7 mouse cellular contexts compared by ENCODE assay signal in the genomic region with DNA sequence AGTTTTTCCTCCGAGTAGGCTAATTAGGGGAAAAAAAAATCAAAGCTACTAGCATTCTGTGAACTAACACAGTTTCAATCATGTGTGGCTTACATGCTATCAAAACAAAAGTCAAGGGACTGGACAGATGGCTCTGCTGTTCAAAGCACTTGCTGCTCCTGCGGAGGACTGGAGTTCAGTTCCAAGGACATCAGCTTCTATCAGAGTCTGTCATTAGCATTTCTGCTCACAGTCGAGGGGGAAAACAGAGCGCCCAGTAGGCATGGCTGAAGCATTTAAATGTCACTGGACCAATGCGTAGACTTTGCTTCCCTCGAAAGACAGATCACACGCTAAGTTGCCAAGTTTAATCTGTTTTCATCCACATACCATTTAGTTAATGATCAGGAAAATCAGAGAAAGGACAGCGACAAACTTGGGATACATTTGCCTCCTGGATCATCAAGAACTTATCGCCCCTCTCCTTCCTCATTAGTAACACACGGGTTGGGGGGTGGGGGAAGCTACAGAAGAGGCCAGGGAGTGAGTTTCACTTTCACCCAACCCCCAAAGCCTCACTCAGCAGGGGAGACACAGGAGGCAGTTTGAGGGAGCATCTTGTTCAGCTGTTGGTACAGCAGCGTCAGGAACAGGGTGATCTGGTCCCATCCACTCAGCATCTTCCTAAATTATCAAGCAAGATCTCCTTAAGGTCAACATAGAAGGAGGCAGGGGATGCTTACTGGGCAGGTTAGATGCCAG.
DNase-seq lines count a peak whose midpoint lies in the region; ATAC-seq and TF ChIP-seq lines count a peak whose summit lies in the region.

No protein-coding gene starts in this region.

- TF ChIP-seq CTCF in kidney, adult 2 months (conservative IDR thresholded peaks at IDR 0.05; ENCODE audit: insufficient read depth, insufficient read length, low read depth, low read length): no peak

- DNase-seq in kidney, adult 2 months: peak; percentile 38
- no peak for DNase-seq in kidney, adult 18-20 months
- no peak for DNase-seq in neural tube, embryonic 10.5 days (ENCODE audit: extremely low spot score, low spot score)
- no peak for DNase-seq in right cerebral cortex, postnatal 36 days (ENCODE audit: low spot score in 2 of 2)

- H3K4me3 ChIP-seq in kidney, adult 2 months (ENCODE audit: insufficient read depth, low read depth, low read length): no peak overlapping the region
- H3K4me3 ChIP-seq in neural tube, embryonic 13.5 days: no peak overlapping the region
- H3K4me3 ChIP-seq in hindbrain, embryonic 15.5 days: no peak overlapping the region

- no peak overlapping the region for H3K4me2 ChIP-seq in neural tube, embryonic 13.5 days
- no peak overlapping the region for H3K4me2 ChIP-seq in hindbrain, embryonic 15.5 days

- TF ChIP-seq POLR2A in kidney, adult 2 months (IDR thresholded peaks at IDR 0.05; ENCODE audit: low read depth, low read length): no peak

- 40% methylated on average over 11 of the region's 11 CpGs for WGBS in kidney, adult 2 months
- WGBS in neural tube, embryonic 13.5 days: 47% methylated on average over 11 of the region's 11 CpGs
- WGBS in hindbrain, embryonic 15.5 days: 31% methylated on average over 11 of the region's 11 CpGs

- H3K36me3 ChIP-seq in kidney, adult 2 months (ENCODE audit: control insufficient read depth, insufficient read depth, low read length): no peaks in the 10 kb centered on the region
- H3K36me3 ChIP-seq in neural tube, embryonic 13.5 days: no peaks in the 10 kb centered on the region
- no peaks in the 10 kb centered on the region for H3K36me3 ChIP-seq in hindbrain, embryonic 15.5 days

- ATAC-seq in neural tube, embryonic 13.5 days (ENCODE audit: low read depth): no peak
- ATAC-seq in hindbrain, embryonic 15.5 days (ENCODE audit: low FRiP score, low read depth): 0 out of 2 replicates have a peak, but pooled peaks have one; percentile 17
- ATAC-seq in activated CD4-positive, CD25-positive, alpha-beta regulatory T cell, adult 4 months: no peak

- H3K9me3 ChIP-seq in neural tube, embryonic 13.5 days: no peaks in the 10 kb centered on the region
- no peaks in the 10 kb centered on the region for H3K9me3 ChIP-seq in hindbrain, embryonic 15.5 days

- no peaks in the 10 kb centered on the region for H3K27me3 ChIP-seq in kidney, adult 2 months (replicated peaks; ENCODE audit: control insufficient read depth, insufficient read depth, low read length)
- H3K27me3 ChIP-seq in neural tube, embryonic 13.5 days: no peaks in the 10 kb centered on the region
- no peaks in the 10 kb centered on the region for H3K27me3 ChIP-seq in hindbrain, embryonic 15.5 days

- peaks cover 4% of the 10 kb centered on the region for H3K4me1 ChIP-seq in kidney, adult 2 months (ENCODE audit: control insufficient read depth, insufficient read depth, low read length)
- H3K4me1 ChIP-seq in neural tube, embryonic 13.5 days (replicated peaks): peaks cover 51% of the 10 kb centered on the region
- H3K4me1 ChIP-seq in hindbrain, embryonic 15.5 days (replicated peaks): peaks cover 59% of the 10 kb centered on the region

- no peak overlapping the region for H3K9ac ChIP-seq in neural tube, embryonic 13.5 days
- no peak overlapping the region for H3K9ac ChIP-seq in hindbrain, embryonic 15.5 days

- H3K27ac ChIP-seq in kidney, adult 2 months (ENCODE audit: insufficient read depth, low read depth, low read length): no peak overlapping the region
- H3K27ac ChIP-seq in neural tube, embryonic 13.5 days (replicated peaks): peak overlapping the region; percentile 57
- H3K27ac ChIP-seq in hindbrain, embryonic 15.5 days (replicated peaks): peak overlapping the region; percentile 30
